Mouse (Mus musculus) heart, embryonic 11.5 days (tissue): ENCODE measurements around the gene Oxsr1. TPM values are rescaled to one million over a fixed set of nuclear protein-coding genes. Genes with fewer than 3 reads are reported as not detected.
"Not testable (repeated sequence)": the region's sequence is repeated elsewhere in the genome, so short reads cannot be mapped to it uniquely, and the experiment has no call there.

Source experiments
- ATAC-seq: fragments of 200-750 bp; cut with Nextera tagmentation; replicated peaks from 2 replicates; pipeline ENCODE4 v1.8.0; 2017; ENCODE audit warnings: moderate library complexity; ENCODE audit not compliant: insufficient number of reproducible peaks, low FRiP score, low TSS enrichment
- H3K27ac ChIP-seq: fragments of 300-500 bp; sonication (generic); 2 replicates; pipeline ENCODE4 v1.5.1; 2014; ENCODE audit warnings: mild to moderate bottlenecking, low read depth, low read length
- H3K27me3 ChIP-seq: fragments of 300-500 bp; sonication (generic); 2 replicates; pipeline ENCODE4 v1.6.1; 2014; ENCODE audit warnings: mild to moderate bottlenecking, low read length, mixed read lengths; ENCODE audit not compliant: control insufficient read depth, insufficient read depth
- H3K36me3 ChIP-seq: fragments of 300-500 bp; sonication (generic); 2 replicates; pipeline ENCODE4 v1.6.1; 2014; ENCODE audit warnings: mild to moderate bottlenecking, low read length, moderate library complexity, mixed read lengths; ENCODE audit not compliant: control insufficient read depth, insufficient read depth
- H3K4me1 ChIP-seq: fragments of 300-500 bp; sonication (generic); 2 replicates; pipeline ENCODE4 v1.6.1; 2014; ENCODE audit warnings: low read length; ENCODE audit not compliant: control insufficient read depth, insufficient read depth
- H3K4me2 ChIP-seq: fragments of 300-500 bp; sonication (generic); 2 replicates; pipeline ENCODE4 v1.6.1; 2014; ENCODE audit warnings: mild to moderate bottlenecking, moderate library complexity
- H3K4me3 ChIP-seq: fragments of 300-500 bp; sonication (generic); 2 replicates; pipeline ENCODE4 v1.5.1; 2014; ENCODE audit warnings: low read depth, low read length
- H3K9ac ChIP-seq: fragments of 300-500 bp; sonication (generic); 2 replicates; pipeline ENCODE4 v1.6.1; 2014; ENCODE audit warnings: mild to moderate bottlenecking, low read depth, low read length, moderate library complexity
- H3K9me3 ChIP-seq: fragments of 300-500 bp; sonication (generic); replicated peaks from 2 replicates; pipeline ENCODE4 v1.6.1; 2016; ENCODE audit warnings: low read length; ENCODE audit not compliant: control insufficient read depth
- WGBS: fragments of 180-500 bp; shearing (Covaris S2); extraction: QIAGEN DNeasy Blood & Tissue Kit; methylation state at CpG from one replicate; pipeline ENCODE4 v1.1.7; 2014; ENCODE audit not compliant: insufficient replicate concordance; 5-methylcytosine and 5-hydroxymethylcytosine counted together
- polyA plus RNA-seq: library from polyadenylated mRNA; unstranded; fragments of >200 nt; fragmentation: Nextera tagmentation; extraction: Ambion mirVana; gene quantifications from 2 replicates; pipeline ENCODE4 v1.2.1, GENCODE M21; 2014

Oxsr1 gene
- polyA plus RNA-seq, 1 experiment from 2014 or later = 9.9 TPM

DNA sequence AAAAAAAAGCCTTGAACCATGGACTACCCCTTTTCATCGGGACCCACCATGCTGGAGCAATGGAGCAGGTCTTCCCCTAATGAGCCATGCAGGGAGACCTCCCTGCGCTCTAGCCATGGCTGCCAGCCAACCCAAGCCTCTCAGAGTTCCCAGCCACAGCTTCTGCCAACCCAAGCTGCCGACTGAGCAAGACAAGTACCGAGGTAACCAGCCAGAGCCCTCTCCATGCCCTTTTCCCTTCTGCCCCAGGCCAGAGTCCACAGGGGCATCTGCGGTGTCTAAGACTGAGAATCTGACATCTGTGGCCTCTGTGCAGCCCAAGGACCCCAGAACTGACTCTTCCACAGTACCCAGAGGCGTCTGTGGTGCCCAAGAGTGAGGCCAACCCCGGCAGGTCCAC, 45.9 kb downstream of the Oxsr1 start:
- H3K9me3 ChIP-seq = no peaks in the 10 kb centered on the region
- H3K36me3 ChIP-seq = peaks cover 2% of the 10 kb centered on the region; the same call in 1 of the 2 replicates
- H3K4me3 ChIP-seq = no peak overlapping the region
- no peak for ATAC-seq
- no peaks in the 10 kb centered on the region for H3K4me1 ChIP-seq
- H3K9ac ChIP-seq = no peak overlapping the region
- H3K27ac ChIP-seq = no peak overlapping the region
- no peaks in the 10 kb centered on the region for H3K27me3 ChIP-seq
- no peak overlapping the region for H3K4me2 ChIP-seq
- 90% methylated on average over 7 of the region's 7 CpGs for WGBS

GRCm38 (mm10) chr9:119274814-119275213, 47.4 kb downstream of the Oxsr1 start:
- not testable (repeated sequence) for H3K4me1 ChIP-seq, H3K9me3 ChIP-seq, H3K27me3 ChIP-seq, ATAC-seq, H3K27ac ChIP-seq, H3K4me3 ChIP-seq, H3K36me3 ChIP-seq, H3K4me2 ChIP-seq, H3K9ac ChIP-seq
- 93% methylated on average over 5 of the region's 5 CpGs for WGBS

- 89% methylated on average over 4 of the region's 4 CpGs for whole genome bisulfite sequencing
- no peak overlapping the region for H3K27ac ChIP-seq
These were observed 50.7 kb downstream of the Oxsr1 start for GRCm38 (mm10) chr9:119271496-119271895.

DNA sequence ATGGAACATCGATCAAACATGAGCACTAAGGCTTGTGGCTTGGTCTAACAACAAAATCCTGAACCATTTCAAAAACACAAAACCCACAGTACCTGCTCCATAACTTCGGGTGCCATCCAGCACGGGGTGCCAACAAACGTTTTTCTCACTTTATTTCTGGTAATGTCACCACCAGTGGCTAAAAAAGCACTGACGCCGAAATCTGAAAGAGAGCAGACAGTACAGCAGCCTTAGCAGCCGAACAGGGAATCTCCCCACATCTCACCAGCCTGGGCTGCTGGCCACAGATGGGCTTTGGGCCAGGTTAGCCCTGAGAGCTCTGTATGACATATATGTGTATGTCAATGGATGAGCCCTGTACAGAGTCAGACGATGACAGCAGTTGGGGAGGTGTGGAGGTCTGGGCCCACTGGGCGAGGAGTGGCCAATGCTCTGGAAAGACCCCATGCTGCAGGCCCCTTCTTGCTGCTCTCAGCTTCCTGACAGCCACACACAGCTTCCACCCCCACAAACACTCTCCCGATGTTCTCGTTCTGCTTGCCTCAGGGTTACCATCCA, 53.6 kb downstream of the Oxsr1 start:
- Histone ChIP-seq H3K4me2 (no peak overlapping the region), H3K9ac (no peak overlapping the region), H3K27ac (no peak overlapping the region), H3K36me3 (peaks cover 16% of the 10 kb centered on the region), H3K27me3 (no peaks in the 10 kb centered on the region), H3K4me1 (no peaks in the 10 kb centered on the region), H3K9me3 (no peaks in the 10 kb centered on the region), H3K4me3 (no peak overlapping the region)
- ATAC-seq = no peak
- WGBS = 91% methylated on average over 11 of the region's 11 CpGs

More at GRCm38 (mm10) chr9:119271496-119271895, 50.7 kb downstream of the Oxsr1 start:
- Histone ChIP-seq H3K36me3 (peaks cover 13% of the 10 kb centered on the region), H3K4me2 (no peak overlapping the region), H3K4me3 (no peak overlapping the region), H3K27me3 (no peaks in the 10 kb centered on the region), H3K9ac (no peak overlapping the region), H3K4me1 (no peaks in the 10 kb centered on the region), H3K9me3 (no peaks in the 10 kb centered on the region)
- no peak for ATAC-seq

DNA sequence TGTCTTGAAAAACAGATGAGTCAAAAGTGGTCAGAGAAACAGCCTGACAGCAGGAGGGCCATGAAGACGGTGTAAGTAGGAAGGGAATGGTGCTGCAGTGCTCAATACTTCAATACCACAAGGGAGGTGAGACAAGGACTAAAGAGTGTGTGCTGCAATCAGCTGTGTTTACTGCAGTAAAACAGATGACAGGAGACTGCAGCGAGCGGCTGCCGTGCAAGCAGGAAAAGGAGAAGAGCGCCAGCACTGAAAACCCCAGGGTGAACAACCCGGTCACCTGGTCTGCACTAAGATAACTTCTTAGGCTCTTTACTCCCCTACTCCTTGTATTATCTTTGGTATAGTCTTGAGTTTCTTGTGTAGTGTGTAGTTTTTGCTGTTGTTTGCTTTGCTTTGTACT, 54.1 kb downstream of the Oxsr1 start:
- peaks cover 16% of the 10 kb centered on the region for H3K36me3 ChIP-seq
- no peak overlapping the region for H3K4me3 ChIP-seq
- H3K4me2 ChIP-seq = no peak overlapping the region
- no peak overlapping the region for H3K9ac ChIP-seq
- 90% methylated on average over 6 of the region's 6 CpGs for WGBS
- H3K27ac ChIP-seq = no peak overlapping the region
- no peaks in the 10 kb centered on the region for H3K27me3 ChIP-seq
- H3K9me3 ChIP-seq = no peaks in the 10 kb centered on the region
- no peak for ATAC-seq
- H3K4me1 ChIP-seq = no peaks in the 10 kb centered on the region

DNA sequence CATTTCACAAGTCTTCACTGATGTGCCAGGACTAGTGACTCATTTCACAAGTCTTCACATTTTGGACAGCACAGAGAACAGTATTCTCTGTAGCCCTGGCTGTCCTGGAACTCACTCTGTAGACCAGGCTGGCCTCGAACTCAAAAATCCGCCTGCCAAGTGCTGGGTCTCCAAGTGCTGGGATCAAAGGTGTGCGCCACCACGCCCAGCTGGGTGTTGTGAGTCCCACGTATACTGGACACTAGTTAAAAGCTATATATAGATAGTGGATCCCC, 56.2 kb downstream of the Oxsr1 start:
- peaks cover 16% of the 10 kb centered on the region for H3K36me3 ChIP-seq
- not testable (repeated sequence) for H3K4me2 ChIP-seq, H3K4me3 ChIP-seq, H3K4me1 ChIP-seq, H3K9me3 ChIP-seq, H3K27me3 ChIP-seq, H3K9ac ChIP-seq, H3K27ac ChIP-seq, ATAC-seq
- WGBS = 93% methylated on average over 5 of the region's 5 CpGs

- H3K36me3 ChIP-seq = peaks cover 19% of the 10 kb centered on the region
- H3K9me3 ChIP-seq, H3K27me3 ChIP-seq, H3K27ac ChIP-seq, H3K4me2 ChIP-seq, H3K4me1 ChIP-seq, ATAC-seq, H3K4me3 ChIP-seq, H3K9ac ChIP-seq: not testable (repeated sequence)
- WGBS = 69% methylated on average over 1 of the region's 1 CpGs
These were observed 56.7 kb downstream of the Oxsr1 start for GRCm38 (mm10) chr9:119265373-119266120.

DNA sequence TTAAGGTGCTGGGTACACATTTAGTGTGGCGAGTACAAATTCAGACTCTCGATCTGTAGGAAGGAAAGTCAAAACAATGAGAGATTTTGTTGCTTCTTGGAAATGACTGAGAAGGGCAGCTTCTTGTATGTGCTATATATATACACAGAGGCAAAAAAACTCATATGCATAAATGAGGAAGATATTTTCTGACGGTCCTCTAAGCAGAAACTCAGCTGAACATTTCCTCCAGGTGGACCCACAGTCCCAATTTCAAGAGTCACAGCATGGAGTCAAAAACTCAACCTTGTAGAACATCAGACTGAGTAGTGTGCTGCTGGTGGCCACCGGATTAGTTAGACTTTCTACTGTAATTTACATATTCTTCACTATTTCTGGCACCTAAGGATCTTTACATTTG, 59.2 kb downstream of the Oxsr1 start:
- ATAC-seq = no peak
- no peaks in the 10 kb centered on the region for H3K4me1 ChIP-seq
- no peaks in the 10 kb centered on the region for H3K27me3 ChIP-seq
- no peak overlapping the region for H3K4me3 ChIP-seq
- no peaks in the 10 kb centered on the region for H3K9me3 ChIP-seq
- WGBS = 88% methylated on average over 4 of the region's 4 CpGs
- H3K36me3 ChIP-seq = peaks cover 17% of the 10 kb centered on the region
- H3K9ac ChIP-seq = no peak overlapping the region
- no peak overlapping the region for H3K27ac ChIP-seq
- no peak overlapping the region for H3K4me2 ChIP-seq

GRCm38 (mm10) chr9:119260825-119261224, 61.4 kb downstream of the Oxsr1 start:
- 96% methylated on average over 2 of the region's 2 CpGs for WGBS
- no peak overlapping the region for H3K9ac ChIP-seq
- ATAC-seq = no peak
- no peaks in the 10 kb centered on the region for H3K9me3 ChIP-seq
- H3K4me3 ChIP-seq = no peak overlapping the region
- H3K36me3 ChIP-seq = peaks cover 16% of the 10 kb centered on the region; the same call in 1 of the 2 replicates
- H3K27ac ChIP-seq = no peak overlapping the region
- H3K27me3 ChIP-seq = no peaks in the 10 kb centered on the region
- no peak overlapping the region for H3K4me2 ChIP-seq
- H3K4me1 ChIP-seq = no peaks in the 10 kb centered on the region
